Mouse (Mus musculus) ES-E14 (cell line): Measurements from ENCODE around the gene Paf1.

Experiments
- CHD2 ChIP-seq: IDR thresholded peaks from 2 replicates; pipeline ENCODE4 v1.6.1; 2014; ENCODE audit warnings: mild to moderate bottlenecking, low read depth, low read length, inconsistent platforms
- HCFC1 ChIP-seq: IDR thresholded peaks from 2 replicates; pipeline ENCODE4 v1.6.1; 2012; ENCODE audit warnings: low read length, inconsistent platforms, borderline replicate concordance; ENCODE audit not compliant: insufficient read depth
- MAFK ChIP-seq: IDR thresholded peaks from 2 replicates; pipeline ENCODE4 v1.6.1; 2014; ENCODE audit warnings: mild to moderate bottlenecking, low read depth, low read length, inconsistent platforms; ENCODE audit not compliant: insufficient read depth
- ZC3H11A ChIP-seq: IDR thresholded peaks from 2 replicates; pipeline ENCODE4 v1.6.1; 2012; ENCODE audit warnings: low read depth, mild to moderate bottlenecking, inconsistent platforms, low read length, borderline replicate concordance
- ZNF384 ChIP-seq: IDR thresholded peaks from 2 replicates; pipeline ENCODE4 v1.6.1; 2012; ENCODE audit warnings: low read depth, low read length, inconsistent platforms

- TF ChIP-seq CHD2 (no peak), MAFK (no peak), ZNF384 (no peak), HCFC1 (no peak), ZC3H11A (no peak)
Measured at GRCm38 (mm10) chr7:28427738-28428137, 35.0 kb downstream of the Paf1 start.
